Mouse (Mus musculus) kidney, embryonic 15.5 days (tissue): ENCODE measurements at regions not wholly inside any gene's neighbourhood (a gene's known extent, or its start where the extent isn't known, plus 50 kb on each side); places are given as distances from the start of the nearest gene placed in this dataset.

ENCODE experiments used
- ATAC-seq: fragments of 200-750 bp; cut with Nextera tagmentation; replicated peaks from 2 replicates; pipeline ENCODE4 v1.8.0; 2017; ENCODE audit warnings: moderate TSS enrichment; ENCODE audit not compliant: low FRiP score
- H3K27ac ChIP-seq: fragments of 300-500 bp; sonication (generic); 2 replicates; pipeline ENCODE4 v1.5.1; 2015; ENCODE audit warnings: mild to moderate bottlenecking, inconsistent platforms
- H3K27me3 ChIP-seq: fragments of 300-500 bp; sonication (generic); 2 replicates; pipeline ENCODE4 v1.6.1; 2015; ENCODE audit warnings: inconsistent platforms
- H3K36me3 ChIP-seq: fragments of 300-500 bp; sonication (generic); 2 replicates; pipeline ENCODE4 v1.6.1; 2015; ENCODE audit warnings: inconsistent platforms
- H3K4me1 ChIP-seq: fragments of 300-500 bp; sonication (generic); 2 replicates; pipeline ENCODE4 v1.6.1; 2015; ENCODE audit warnings: inconsistent platforms
- H3K4me2 ChIP-seq: fragments of 300-500 bp; sonication (generic); 2 replicates; pipeline ENCODE4 v1.6.1; 2015; ENCODE audit warnings: moderate library complexity, mild to moderate bottlenecking, inconsistent platforms
- H3K4me3 ChIP-seq: fragments of 300-500 bp; sonication (generic); replicated peaks from 2 replicates; pipeline ENCODE4 v1.5.1; 2015; ENCODE audit warnings: mild to moderate bottlenecking, inconsistent platforms
- H3K9ac ChIP-seq: fragments of 300-500 bp; sonication (generic); 2 replicates; pipeline ENCODE4 v1.6.1; 2015; ENCODE audit warnings: mild to moderate bottlenecking, inconsistent platforms
- H3K9me3 ChIP-seq: fragments of 300-500 bp; sonication (generic); replicated peaks from 2 replicates; pipeline ENCODE4 v1.6.1; 2016; ENCODE audit warnings: inconsistent platforms
- WGBS: fragments of 180-500 bp; shearing (Covaris S2); methylation state at CpG from one replicate; pipeline ENCODE4 v1.1.7; 2015; ENCODE audit warnings: mixed read lengths; 5-methylcytosine and 5-hydroxymethylcytosine counted together

DNA sequence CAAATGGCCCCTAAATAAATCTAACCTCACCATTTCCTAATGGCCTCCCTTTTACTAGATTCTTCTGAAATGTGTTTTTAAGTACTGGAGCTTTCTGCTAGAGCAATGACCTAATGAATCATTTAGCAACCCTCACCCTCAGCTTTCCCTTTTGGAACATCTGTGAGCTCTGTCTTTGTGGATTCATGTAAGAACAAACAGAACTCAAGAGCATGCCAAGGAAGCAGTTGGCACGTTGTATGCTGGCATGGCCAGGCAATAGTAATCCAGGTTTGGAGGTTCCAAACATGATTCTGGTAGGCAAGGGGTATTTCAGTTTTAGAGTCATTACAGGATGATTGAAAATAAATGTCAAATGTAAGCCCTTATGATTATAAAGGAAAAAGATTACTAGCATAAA, 240.9 kb upstream of the Tbl1xr1 start:
- H3K4me2 ChIP-seq = no peak overlapping the region
- ATAC-seq = no peak
- WGBS = 62% methylated on average over 1 of the region's 1 CpGs

DNA sequence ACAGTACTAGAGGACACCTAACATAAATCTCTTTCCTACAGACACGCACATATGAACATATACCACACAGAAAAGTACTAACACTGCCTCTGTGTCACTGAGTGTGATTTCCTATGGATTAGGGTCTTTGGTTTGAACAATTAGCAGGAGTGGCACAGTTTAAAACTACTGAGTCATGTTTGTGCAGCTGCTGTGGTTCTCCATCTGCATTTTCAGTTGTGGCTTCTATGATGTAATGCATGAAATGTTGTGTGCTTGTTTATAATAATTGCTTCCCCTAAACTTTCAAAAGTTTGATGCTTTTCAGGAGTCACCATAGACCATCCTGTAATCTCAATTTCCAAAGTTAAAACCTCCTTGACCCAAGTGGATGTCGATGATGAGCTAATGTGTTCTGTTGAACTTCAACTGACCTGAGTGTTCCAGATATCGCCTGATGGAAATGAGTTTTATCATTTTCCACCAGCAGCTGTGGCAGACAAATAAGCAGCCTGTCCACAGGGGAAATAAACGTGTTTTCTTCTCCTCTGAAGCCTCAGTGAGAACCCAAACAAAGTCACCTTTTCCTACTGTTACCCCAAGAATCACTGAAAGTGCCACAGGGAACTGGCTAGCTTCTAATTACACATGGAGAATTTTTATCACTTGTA, 239.0 kb upstream of the Tbl1xr1 start:
- Histone ChIP-seq H3K27me3 (no peaks in the 10 kb centered on the region), H3K27ac (no peak overlapping the region), H3K9ac (no peak overlapping the region), H3K4me2 (no peak overlapping the region), H3K36me3 (no peaks in the 10 kb centered on the region), H3K4me1 (peaks cover 2% of the 10 kb centered on the region; the same call in 1 of the 2 replicates), H3K9me3 (no peaks in the 10 kb centered on the region), H3K4me3 (no peak overlapping the region)
- WGBS = 80% methylated on average over 4 of the region's 4 CpGs
- no peak for ATAC-seq

More for the DNA sequence above, 240.9 kb upstream of the Tbl1xr1 start:
- no peaks in the 10 kb centered on the region for H3K9me3 ChIP-seq
- no peaks in the 10 kb centered on the region for H3K36me3 ChIP-seq
- H3K4me1 ChIP-seq = no peaks in the 10 kb centered on the region
- H3K27ac ChIP-seq = no peak overlapping the region
- H3K4me3 ChIP-seq = no peak overlapping the region
- H3K27me3 ChIP-seq = no peaks in the 10 kb centered on the region
- no peak overlapping the region for H3K9ac ChIP-seq

DNA sequence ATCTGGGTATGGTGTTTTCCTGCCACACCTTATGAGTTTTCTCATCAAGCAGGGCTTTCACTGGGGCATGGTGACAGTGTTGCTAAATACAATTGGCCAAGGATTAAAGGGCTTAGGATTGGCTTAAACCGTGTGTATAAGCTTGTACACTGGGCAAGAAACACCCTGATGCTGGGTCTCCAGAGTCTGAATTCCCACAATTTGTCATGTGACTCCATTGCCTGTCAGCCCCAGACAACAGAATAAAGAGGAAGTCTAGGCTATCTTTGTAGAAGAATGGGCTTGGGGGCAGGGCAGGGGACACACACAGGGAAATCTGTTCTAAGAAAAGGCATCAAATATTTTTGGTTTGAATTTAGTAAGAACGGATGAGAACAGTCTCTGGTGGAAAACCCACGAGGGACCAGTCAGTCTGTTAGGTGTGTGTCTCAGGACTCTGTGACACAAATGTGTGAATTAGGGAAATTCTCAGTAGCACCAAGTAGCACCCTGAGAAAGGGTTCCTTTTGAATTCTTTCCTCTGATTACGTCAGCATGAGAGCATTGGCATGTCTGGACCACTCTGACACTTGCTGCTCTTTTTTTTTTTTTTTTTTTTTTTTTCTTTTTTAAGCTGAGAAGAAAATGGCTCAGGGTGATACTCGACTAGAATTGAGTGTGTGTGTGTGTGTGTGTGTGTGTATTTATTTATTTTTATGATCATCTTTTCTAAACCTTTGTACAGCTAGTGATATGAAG, 235.5 kb upstream of the Tbl1xr1 start:
- Histone ChIP-seq H3K4me3 (no peak overlapping the region), H3K4me2 (no peak overlapping the region), H3K9me3 (no peaks in the 10 kb centered on the region), H3K9ac (no peak overlapping the region), H3K27me3 (no peaks in the 10 kb centered on the region), H3K36me3 (no peaks in the 10 kb centered on the region), H3K27ac (no peak overlapping the region), H3K4me1 (peaks cover 13% of the 10 kb centered on the region; the same call in 1 of the 2 replicates)
- no peak for ATAC-seq
- 60% methylated on average over 5 of the region's 5 CpGs for WGBS

DNA sequence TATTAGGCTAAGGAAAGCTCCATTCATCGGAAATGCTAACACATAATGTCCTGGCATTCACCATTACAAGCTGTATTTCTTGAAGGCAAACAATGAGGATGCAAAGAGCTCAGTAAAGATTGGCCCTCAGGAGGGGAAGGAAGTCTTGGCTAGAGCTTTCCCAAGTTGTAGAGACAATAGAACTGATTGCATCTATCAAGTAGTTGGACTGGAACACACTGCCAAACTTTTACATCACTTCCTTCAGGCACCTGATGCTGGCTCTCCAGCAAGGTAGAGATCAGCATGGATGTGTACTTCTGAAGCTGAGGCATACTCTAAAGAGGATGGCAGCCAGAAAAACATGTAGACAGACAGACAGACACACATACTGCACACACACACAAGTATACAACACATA, 234.9 kb upstream of the Tbl1xr1 start:
- Histone ChIP-seq H3K4me2 (no peak overlapping the region), H3K36me3 (no peaks in the 10 kb centered on the region), H3K27ac (no peak overlapping the region), H3K4me3 (no peak overlapping the region), H3K27me3 (no peaks in the 10 kb centered on the region), H3K4me1 (peaks cover 13% of the 10 kb centered on the region; the same call in 1 of the 2 replicates), H3K9me3 (no peaks in the 10 kb centered on the region), H3K9ac (no peak overlapping the region)
- no peak for ATAC-seq
- WGBS = 84% methylated on average over 1 of the region's 1 CpGs

DNA sequence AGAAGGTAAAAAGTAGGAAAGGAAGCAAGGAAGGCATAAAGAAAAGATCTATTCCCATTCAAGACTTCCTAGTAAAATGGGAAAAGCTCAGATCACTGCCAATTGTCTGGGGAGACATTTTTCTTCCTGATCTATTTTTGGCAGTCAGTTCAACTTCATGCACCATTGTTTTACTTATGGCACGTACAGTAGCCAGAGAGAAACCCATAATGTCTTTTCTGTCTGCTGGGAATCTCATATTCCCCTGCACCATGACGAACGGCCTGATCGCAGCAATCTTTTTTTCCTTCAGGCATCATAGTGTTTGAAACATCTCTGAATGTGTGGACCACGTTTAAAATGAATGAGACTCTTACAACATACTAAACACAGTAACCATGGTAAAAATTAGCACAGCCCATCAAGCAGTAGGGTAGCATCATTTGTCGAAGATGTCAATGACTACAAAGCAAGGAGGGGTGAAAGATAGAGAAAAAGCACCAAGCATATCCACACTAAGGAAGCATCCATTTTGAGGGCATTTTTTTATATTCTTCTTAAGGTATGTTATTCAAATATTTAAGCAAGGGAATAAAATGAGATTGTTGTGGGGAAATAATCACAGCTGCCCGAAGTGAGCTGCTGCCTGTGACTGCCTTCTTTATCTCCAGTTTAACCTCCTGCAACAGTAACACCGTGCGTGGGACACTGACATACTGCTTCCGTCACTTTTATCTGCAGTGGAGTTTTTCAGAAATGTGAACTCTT, 233.7 kb upstream of the Tbl1xr1 start:
- Histone ChIP-seq H3K9ac (no peak overlapping the region), H3K4me3 (no peak overlapping the region), H3K27me3 (no peaks in the 10 kb centered on the region), H3K36me3 (no peaks in the 10 kb centered on the region), H3K4me2 (no peak overlapping the region), H3K9me3 (no peaks in the 10 kb centered on the region), H3K4me1 (peaks cover 13% of the 10 kb centered on the region; the same call in 1 of the 2 replicates), H3K27ac (0 out of 2 replicates have a peak overlapping the region, but pooled peaks have one; percentile 27)
- ATAC-seq = no peak
- WGBS = 28% methylated on average over 10 of the region's 10 CpGs

DNA sequence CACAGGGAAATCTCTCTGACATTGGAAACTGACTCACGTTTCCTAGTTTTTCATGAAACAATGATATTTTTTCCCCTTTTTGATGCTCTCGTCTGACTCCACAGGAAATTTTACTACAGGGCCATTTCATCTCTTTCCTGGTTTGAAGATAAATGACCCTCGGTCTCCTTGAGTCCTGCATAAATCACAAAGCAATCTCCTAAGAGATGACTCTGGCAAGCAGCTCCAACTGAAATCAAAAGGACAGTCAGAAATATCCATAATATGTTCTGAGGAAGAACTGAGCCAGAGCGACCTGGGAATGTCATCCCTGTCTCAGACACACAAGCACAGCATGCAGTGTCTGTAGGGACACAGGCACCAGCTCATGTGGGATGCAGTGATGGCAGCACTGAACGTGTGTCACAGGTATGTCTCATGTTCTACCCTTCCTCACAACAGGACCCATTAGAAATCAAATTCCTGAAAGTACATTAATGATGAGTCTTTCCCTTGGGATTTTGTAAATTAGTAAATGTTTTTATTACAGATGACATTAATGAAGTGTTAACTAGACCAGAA, 233.1 kb upstream of the Tbl1xr1 start:
- H3K4me1 ChIP-seq = peaks cover 13% of the 10 kb centered on the region; the same call in 1 of the 2 replicates
- no peak overlapping the region for H3K27ac ChIP-seq
- H3K36me3 ChIP-seq = no peaks in the 10 kb centered on the region
- H3K4me2 ChIP-seq = no peak overlapping the region
- H3K4me3 ChIP-seq = no peak overlapping the region
- no peak overlapping the region for H3K9ac ChIP-seq
- 0 out of 2 replicates have a peak, but pooled peaks have one; percentile 22 for ATAC-seq
- H3K9me3 ChIP-seq = no peaks in the 10 kb centered on the region
- no peaks in the 10 kb centered on the region for H3K27me3 ChIP-seq
- WGBS = 31% methylated on average over 5 of the region's 5 CpGs

DNA sequence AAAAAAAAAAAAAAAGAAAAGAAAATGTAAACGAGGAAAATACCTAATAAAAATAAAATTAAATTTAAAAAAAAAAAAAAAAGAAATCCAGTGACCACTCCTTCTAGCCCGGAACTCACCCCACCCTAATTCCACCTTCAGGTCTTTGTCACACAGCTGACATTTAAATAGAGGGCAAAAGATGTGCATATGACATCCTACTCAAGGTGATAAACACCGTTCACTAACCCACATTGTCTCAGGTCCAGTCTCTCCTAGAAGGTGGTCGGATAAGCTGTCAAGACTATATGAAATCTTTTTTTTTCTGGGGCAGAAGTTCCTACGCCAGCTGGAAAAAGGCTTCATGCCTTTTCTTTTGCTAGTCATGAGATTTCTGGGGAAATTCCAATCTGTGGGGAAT, 226.6 kb upstream of the Tbl1xr1 start:
- no peak for ATAC-seq

DNA sequence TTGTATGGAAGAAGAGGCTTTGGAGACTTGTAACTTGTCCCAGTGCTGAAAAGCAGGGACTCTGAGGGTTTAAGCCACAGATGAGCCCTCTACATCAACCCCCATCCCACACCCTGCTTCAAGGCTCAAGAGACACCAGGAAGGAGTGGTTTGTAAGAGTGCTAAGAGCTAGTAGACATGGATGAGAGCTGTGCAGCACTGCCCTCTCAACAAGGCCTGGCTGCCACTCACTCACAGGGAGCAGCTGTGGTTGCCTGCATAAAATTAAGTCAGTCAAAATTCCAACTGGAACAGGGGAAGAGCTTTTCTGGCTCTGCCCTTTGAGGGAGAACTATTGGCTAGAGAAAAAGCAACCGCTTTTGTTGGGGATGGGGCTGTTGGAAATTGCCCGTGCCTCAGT, 225.5 kb upstream of the Tbl1xr1 start:
- Histone ChIP-seq H3K4me1 (no peaks in the 10 kb centered on the region), H3K27me3 (no peaks in the 10 kb centered on the region), H3K4me2 (no peak overlapping the region), H3K9ac (no peak overlapping the region), H3K9me3 (no peaks in the 10 kb centered on the region), H3K4me3 (no peak overlapping the region), H3K36me3 (no peaks in the 10 kb centered on the region), H3K27ac (no peak overlapping the region)
- ATAC-seq = peak; percentile 18; the same call in 1 of the 2 replicates
- 88% methylated on average over 2 of the region's 2 CpGs for WGBS

More for the DNA sequence above, 226.6 kb upstream of the Tbl1xr1 start:
- no peaks in the 10 kb centered on the region for H3K36me3 ChIP-seq
- H3K27me3 ChIP-seq = no peaks in the 10 kb centered on the region
- no peak overlapping the region for H3K9ac ChIP-seq
- no peak overlapping the region for H3K4me3 ChIP-seq
- no peak overlapping the region for H3K27ac ChIP-seq
- no peaks in the 10 kb centered on the region for H3K9me3 ChIP-seq
- no peak overlapping the region for H3K4me2 ChIP-seq
- 88% methylated on average over 5 of the region's 5 CpGs for WGBS
- H3K4me1 ChIP-seq = no peaks in the 10 kb centered on the region

DNA sequence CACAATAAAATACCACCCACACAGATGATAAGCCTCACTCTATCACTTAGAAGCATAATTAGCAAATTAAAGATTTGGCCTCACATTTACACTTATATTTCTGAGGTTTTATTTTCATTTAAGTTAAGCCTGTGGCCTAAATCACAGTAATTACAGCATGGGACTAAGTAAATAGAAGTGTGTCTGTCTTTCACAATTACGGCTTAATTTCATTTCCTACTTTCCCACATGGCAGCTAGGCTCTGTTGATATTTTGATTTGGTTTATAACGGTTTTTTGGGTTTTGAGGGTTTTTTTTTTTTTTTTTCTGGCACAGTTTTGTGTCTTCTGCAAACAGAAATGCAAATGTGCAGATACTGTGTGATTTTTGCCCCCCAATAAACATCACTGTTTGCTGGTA, 222.1 kb upstream of the Tbl1xr1 start:
- no peak overlapping the region for H3K4me3 ChIP-seq
- no peak overlapping the region for H3K27ac ChIP-seq
- no peak for ATAC-seq
- no peaks in the 10 kb centered on the region for H3K9me3 ChIP-seq
- WGBS = 72% methylated on average over 2 of the region's 2 CpGs
- no peaks in the 10 kb centered on the region for H3K36me3 ChIP-seq
- H3K4me2 ChIP-seq = no peak overlapping the region
- H3K9ac ChIP-seq = no peak overlapping the region
- no peaks in the 10 kb centered on the region for H3K27me3 ChIP-seq
- no peaks in the 10 kb centered on the region for H3K4me1 ChIP-seq

DNA sequence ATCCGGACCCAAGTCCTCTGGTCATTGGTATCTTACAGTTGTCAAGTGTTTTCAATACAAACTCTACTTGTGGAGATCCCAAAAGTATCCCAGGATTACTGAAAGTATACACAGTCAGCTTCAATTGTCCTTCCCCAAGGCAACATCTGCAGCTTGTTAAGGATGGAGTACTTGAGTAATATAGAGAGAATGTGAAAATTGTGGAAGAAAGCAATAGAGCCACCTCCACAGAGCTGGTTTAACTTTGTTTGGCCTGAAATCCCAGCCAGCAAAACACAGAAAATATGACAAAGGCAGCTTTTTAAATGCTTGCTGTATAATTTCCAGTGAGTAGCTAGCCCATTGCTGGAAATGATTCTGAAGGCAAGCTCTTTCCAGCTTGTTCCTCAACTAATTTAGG, 217.0 kb upstream of the Tbl1xr1 start:
- no peaks in the 10 kb centered on the region for H3K9me3 ChIP-seq
- no peaks in the 10 kb centered on the region for H3K4me1 ChIP-seq
- H3K4me2 ChIP-seq = no peak overlapping the region
- no peak overlapping the region for H3K27ac ChIP-seq
- WGBS = 95% methylated on average over 1 of the region's 1 CpGs
- no peak overlapping the region for H3K9ac ChIP-seq
- H3K4me3 ChIP-seq = no peak overlapping the region
- no peaks in the 10 kb centered on the region for H3K36me3 ChIP-seq
- no peaks in the 10 kb centered on the region for H3K27me3 ChIP-seq
- ATAC-seq = no peak

DNA sequence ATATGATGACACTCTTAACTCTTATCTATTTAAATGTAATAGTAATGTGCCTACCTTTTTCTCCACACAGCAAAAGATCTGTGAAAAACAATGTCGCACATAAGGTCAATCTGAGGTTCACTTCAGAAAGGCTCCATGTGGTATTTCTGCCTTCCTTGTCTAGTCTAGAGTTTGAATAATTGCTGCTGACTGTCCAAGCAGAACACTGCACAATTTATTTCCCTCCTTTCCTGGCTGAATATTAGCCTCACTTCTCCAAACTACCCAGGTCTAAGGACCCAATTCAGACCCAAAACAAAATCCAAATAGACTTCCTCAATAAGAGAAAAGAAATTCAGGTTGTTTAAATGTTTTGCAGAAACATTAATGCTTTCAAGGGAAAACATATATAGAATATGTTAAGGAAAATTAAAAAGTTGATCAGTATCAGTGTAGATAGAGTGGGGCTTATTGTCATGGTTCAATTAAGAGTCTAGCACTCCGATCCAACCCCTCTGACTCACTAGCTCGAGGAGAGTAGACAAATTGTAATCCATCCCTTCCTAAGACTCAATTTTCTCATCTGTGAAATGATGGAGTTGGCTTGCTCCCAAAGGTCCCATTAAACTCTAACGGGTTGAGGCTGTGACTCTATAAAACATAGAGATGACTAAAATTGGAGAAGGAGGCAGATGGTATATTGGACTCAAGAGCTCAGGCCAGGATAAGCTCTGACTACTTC, 215.4 kb upstream of the Tbl1xr1 start:
- H3K36me3 ChIP-seq = no peaks in the 10 kb centered on the region
- H3K4me2 ChIP-seq = no peak overlapping the region
- 32% methylated on average over 4 of the region's 4 CpGs for WGBS
- ATAC-seq = no peak
- no peak overlapping the region for H3K9ac ChIP-seq
- no peaks in the 10 kb centered on the region for H3K4me1 ChIP-seq
- no peaks in the 10 kb centered on the region for H3K27me3 ChIP-seq
- H3K27ac ChIP-seq = no peak overlapping the region
- no peaks in the 10 kb centered on the region for H3K9me3 ChIP-seq
- H3K4me3 ChIP-seq = no peak overlapping the region
